Mouse (Mus musculus) intestine, embryonic 14.5 days (tissue): ENCODE measurements around the gene Borcs6. TPM values are rescaled to one million over a fixed set of nuclear protein-coding genes. Genes with fewer than 3 reads are reported as not detected.

Source experiments
- ATAC-seq: fragments of 200-750 bp; cut with Nextera tagmentation; replicated peaks from 2 replicates; pipeline ENCODE4 v1.8.0; 2017; ENCODE audit warnings: low read depth, moderate number of reproducible peaks, moderate TSS enrichment, moderate library complexity; ENCODE audit not compliant: low FRiP score, low TSS enrichment
- DNase-seq: peaks from one replicate; pipeline ENCODE4 v3.0.0-alpha.2; 2018; ENCODE audit warnings: low spot score
- H3K27ac ChIP-seq: fragments of 300-500 bp; sonication (generic); 2 replicates; pipeline ENCODE4 v1.5.1; 2014; ENCODE audit warnings: low read depth, mild to moderate bottlenecking, control low read depth
- H3K27me3 ChIP-seq: fragments of 300-500 bp; sonication (generic); replicated peaks from 2 replicates; pipeline ENCODE4 v1.6.1; 2014; ENCODE audit warnings: low read length, control low read depth; ENCODE audit not compliant: control insufficient read depth, insufficient read depth
- H3K36me3 ChIP-seq: fragments of 300-500 bp; sonication (generic); 2 replicates; pipeline ENCODE4 v1.6.1; 2014; ENCODE audit warnings: low read length, control low read depth; ENCODE audit not compliant: control insufficient read depth, insufficient read depth
- H3K4me1 ChIP-seq: fragments of 300-500 bp; sonication (generic); replicated peaks from 2 replicates; pipeline ENCODE4 v1.6.1; 2014; ENCODE audit warnings: low read length, control low read depth, mixed read lengths; ENCODE audit not compliant: control insufficient read depth, insufficient read depth
- H3K4me2 ChIP-seq: fragments of 300-500 bp; sonication (generic); 2 replicates; pipeline ENCODE4 v1.6.1; 2014; ENCODE audit warnings: low read length
- H3K4me3 ChIP-seq: fragments of 300-500 bp; sonication (generic); 2 replicates; pipeline ENCODE4 v1.5.1; 2014; ENCODE audit warnings: low read depth, low read length, control low read depth, mixed read lengths
- H3K9ac ChIP-seq: fragments of 300-500 bp; sonication (generic); 2 replicates; pipeline ENCODE4 v1.6.1; 2014; ENCODE audit warnings: mild to moderate bottlenecking, low read length
- H3K9me3 ChIP-seq: fragments of 300-500 bp; sonication (generic); 2 replicates; pipeline ENCODE4 v1.6.1; 2016; ENCODE audit warnings: low read length, control low read depth; ENCODE audit not compliant: control insufficient read depth
- WGBS: fragments of 180-500 bp; shearing (Covaris S2); extraction: QIAGEN DNeasy Blood & Tissue Kit; methylation state at CpG from one replicate; pipeline ENCODE4 v1.1.7; 2014; 5-methylcytosine and 5-hydroxymethylcytosine counted together
- polyA plus RNA-seq: library from polyadenylated mRNA; unstranded; fragments of >200 nt; fragmentation: Nextera tagmentation; extraction: Ambion mirVana; gene quantifications from 2 replicates; pipeline ENCODE4 v1.2.1, GENCODE M21; 2014

Borcs6 gene
- polyA plus RNA-seq, 1 experiment from 2014 or later: 8.8 TPM

DNA sequence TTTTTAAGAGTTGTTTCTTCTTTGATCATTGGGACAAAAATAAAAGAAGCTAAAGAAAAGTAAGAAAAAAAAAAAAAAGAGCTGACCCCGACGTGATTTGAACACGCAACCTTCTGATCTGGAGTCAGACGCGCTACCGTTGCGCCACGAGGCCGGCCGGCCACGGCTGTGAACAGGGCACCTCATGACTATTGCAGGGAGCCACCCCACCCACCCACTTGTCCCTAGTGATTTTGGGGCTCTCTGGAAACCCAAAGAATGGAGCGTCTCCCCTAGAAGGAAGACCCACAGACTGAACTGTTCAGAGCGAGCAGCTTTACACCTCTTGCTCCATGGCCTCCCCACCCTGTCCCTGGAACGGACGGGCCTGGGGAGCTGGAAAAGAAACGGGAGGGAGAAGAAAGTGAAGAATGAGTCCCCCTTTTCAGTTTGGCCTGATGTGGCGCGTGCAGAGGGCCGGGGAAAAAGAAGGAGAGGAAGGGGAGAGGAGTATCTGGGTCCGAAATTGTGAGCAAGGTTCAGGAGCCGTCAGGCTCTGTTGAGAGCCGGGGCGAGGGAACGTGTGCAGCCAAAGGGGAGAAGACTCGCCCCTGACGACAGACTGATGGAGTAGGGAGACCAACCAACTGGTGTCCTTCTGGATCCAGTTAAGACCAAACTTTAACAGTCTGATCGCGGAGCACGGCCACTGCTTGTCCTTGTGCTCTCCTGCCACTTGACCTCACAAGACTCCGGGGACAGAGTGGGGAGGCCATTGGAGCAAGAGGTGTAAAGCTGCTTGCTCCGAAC lies 4.1 kb downstream of the Borcs6 start:
- Histone ChIP-seq H3K36me3 (no peaks in the 10 kb centered on the region), H3K9me3 (no peaks in the 10 kb centered on the region), H3K27me3 (no peaks in the 10 kb centered on the region), H3K9ac (peak overlapping the region; percentile 67), H3K4me1 (peaks cover 17% of the 10 kb centered on the region), H3K4me3 (peak overlapping the region; percentile 93), H3K27ac (peak overlapping the region; percentile 73), H3K4me2 (peak overlapping the region; percentile 80)
- peak; percentile 99 for DNase-seq
- ATAC-seq: peak; percentile 47; the same call in 1 of the 2 replicates
- WGBS: under 1% methylated on average over 31 of the region's 31 CpGs

DNA sequence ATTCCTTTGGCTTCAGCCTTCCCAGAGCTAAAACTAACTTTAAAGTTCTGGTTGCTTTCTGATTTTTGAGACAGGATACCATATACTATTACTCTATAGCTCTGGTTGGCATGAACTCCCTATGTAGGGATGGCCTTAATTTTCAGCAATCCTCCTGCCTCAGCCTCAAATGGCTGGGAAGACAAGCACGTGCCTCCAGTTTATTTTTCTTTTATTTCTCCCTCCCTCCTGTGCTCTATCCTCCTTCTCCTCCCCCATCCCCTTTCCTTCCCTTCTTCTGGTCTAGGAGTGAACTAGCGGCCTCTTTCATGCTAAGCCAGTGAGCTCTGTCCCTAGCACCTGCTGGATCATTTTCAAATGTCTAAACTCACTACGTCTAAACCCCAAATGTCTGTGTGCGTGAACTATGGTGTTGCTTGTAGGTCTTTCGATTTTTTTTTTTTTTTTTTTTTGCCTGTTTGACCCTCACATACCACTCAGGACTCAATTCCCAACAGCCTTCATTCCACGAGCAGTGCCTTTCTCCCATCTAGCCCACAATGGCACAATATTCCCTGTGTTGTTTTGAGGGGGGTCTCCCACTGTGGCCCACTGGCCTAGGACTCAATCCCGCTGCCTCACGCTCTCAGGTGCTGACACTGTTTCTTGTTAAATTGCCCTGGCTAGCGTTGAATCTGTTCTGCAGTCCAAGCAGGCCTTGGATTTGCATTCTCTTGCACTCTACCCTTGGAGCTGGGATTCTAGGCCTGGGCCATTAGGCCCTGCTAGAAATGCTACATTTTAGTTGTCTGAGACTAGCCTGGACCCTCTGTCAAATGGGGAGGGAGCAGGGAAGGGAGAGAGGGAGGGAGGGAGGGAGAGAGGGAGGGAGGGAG lies 5.0 kb downstream of the Borcs6 start:
- H3K27ac ChIP-seq: peak overlapping the region; percentile 73; the same call in 1 of the 2 replicates
- peak overlapping the region; percentile 93 for H3K4me3 ChIP-seq
- peaks cover 15% of the 10 kb centered on the region for H3K4me1 ChIP-seq
- H3K27me3 ChIP-seq: no peaks in the 10 kb centered on the region
- peak overlapping the region; percentile 67 for H3K9ac ChIP-seq
- H3K4me2 ChIP-seq: peak overlapping the region; percentile 80
- ATAC-seq (no peak), DNase-seq (no peak)
- H3K36me3 ChIP-seq: no peaks in the 10 kb centered on the region
- 56% methylated on average over 9 of the region's 9 CpGs for WGBS
- no peaks in the 10 kb centered on the region for H3K9me3 ChIP-seq

DNA sequence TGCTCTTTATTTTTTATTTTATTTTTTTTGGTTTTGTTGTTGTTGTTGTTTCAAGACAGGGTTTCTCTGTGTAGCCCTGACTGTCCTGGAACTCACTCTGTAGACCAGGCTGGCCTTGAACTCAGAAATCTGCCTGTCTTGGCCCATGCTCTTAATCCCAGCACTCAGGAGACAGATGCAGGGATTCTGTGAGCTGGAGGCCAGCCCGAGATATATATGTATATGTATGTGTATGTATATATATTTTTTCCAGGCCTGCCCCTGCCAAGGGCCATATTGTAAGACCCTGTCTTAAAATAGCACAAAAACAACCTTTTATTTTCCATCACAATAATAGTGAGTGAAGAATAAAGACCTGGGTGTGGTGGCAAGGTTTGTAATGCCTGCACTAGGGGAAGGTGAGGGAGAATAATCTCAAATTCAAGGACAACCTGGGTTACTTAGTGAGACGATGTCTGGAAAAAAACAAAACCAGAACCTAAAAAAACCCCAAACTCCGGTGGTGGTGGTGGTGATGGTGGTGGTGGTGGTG lies 5.9 kb downstream of the Borcs6 start:
- no peak overlapping the region for H3K27ac ChIP-seq
- ATAC-seq (no peak), DNase-seq (no peak)
- no peaks in the 10 kb centered on the region for H3K9me3 ChIP-seq
- no peak overlapping the region for H3K9ac ChIP-seq
- no peak overlapping the region for H3K4me2 ChIP-seq
- H3K27me3 ChIP-seq: no peaks in the 10 kb centered on the region
- H3K4me1 ChIP-seq: peaks cover 15% of the 10 kb centered on the region
- WGBS: 57% methylated on average over 3 of the region's 3 CpGs
- H3K36me3 ChIP-seq: no peaks in the 10 kb centered on the region
- peak overlapping the region; percentile 28; the same call in 1 of the 2 replicates for H3K4me3 ChIP-seq

DNA sequence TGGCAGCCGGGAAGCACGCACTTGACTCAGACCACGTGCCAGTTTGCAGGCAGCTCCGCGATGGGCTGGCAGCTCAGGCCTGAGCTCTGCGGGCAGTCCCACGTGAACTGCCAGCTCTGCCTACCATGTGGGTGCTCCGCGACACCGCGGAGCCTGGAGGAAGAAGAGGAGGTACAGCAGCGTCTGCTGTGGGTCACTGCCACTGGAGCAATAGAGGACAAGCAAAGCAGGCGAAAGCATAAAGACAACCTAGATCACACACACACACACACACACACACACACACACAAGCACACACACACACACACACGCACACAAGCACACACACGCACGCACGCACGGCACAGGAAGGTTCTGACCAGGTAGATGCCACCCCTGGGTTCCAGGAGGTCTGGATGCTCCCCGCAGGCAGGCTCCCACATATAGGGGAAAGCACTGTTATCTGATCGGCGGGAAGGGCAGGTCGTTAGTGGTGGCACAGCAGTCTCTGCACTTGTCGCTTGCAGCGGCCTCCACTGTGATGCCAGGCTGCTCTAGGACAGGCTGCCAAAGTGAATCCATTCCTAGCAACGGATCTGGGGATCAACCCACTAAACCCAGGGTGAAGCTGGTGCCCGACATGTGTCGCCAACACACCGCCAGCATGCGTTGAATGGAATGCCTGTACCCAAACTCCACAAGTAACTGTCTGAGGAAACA lies 6.8 kb downstream of the Borcs6 start:
- ATAC-seq (no peak), DNase-seq (peak; percentile 64)
- Histone ChIP-seq H3K27ac (no peak overlapping the region), H3K4me2 (peak overlapping the region; percentile 64), H3K9me3 (no peaks in the 10 kb centered on the region), H3K36me3 (no peaks in the 10 kb centered on the region), H3K4me3 (peak overlapping the region; percentile 28), H3K9ac (peak overlapping the region; percentile 29; the same call in 1 of the 2 replicates), H3K4me1 (peaks cover 11% of the 10 kb centered on the region), H3K27me3 (no peaks in the 10 kb centered on the region)
- WGBS: 1% methylated on average over 29 of the region's 29 CpGs

DNA sequence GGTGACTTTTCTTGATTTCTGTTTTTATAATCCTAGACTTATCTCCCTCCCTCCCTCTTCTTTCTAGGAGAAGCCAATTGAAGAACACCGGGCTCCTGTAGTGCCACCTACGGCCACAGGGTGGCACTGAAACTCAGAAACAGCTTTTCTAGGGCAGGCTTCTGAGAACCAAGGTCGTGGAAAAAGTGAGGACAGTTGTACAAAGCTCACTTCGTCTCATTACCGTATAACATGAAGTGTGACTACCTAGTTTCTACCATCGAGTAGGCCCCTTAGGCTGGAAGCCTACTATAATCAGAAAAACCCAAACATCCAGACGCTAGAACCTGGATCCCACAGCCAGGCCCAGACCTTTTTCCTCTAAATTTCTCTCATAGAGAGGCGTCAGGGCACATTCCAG lies 7.4 kb downstream of the Borcs6 start:
- WGBS: 11% methylated on average over 8 of the region's 8 CpGs
- H3K27me3 ChIP-seq: no peaks in the 10 kb centered on the region
- no peak overlapping the region for H3K9ac ChIP-seq
- peaks cover 8% of the 10 kb centered on the region for H3K4me1 ChIP-seq
- H3K27ac ChIP-seq: no peak overlapping the region
- peak; percentile 94 for DNase-seq
- H3K9me3 ChIP-seq: no peaks in the 10 kb centered on the region
- ATAC-seq: no peak
- H3K4me2 ChIP-seq: peak overlapping the region; percentile 64
- H3K4me3 ChIP-seq: peak overlapping the region; percentile 28
- no peaks in the 10 kb centered on the region for H3K36me3 ChIP-seq

DNA sequence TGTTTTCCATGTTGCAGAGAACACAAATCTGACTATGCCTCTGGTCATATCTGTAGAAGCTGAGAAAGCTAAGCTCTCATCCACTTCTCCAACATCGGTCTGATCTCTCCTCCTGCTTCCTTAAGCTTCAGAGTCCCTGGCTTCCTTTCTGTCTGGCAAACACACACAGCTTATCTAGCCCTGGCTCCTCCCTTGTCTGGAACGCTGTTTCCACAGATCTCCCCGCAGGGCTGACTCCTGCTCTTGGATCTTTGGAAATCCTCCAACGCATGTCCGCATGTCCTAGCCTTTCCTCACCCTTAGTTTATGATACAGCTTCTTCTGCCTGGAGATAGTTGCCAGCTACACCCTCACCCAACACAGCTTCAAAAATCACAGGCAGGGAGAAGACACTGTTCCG lies 8.1 kb downstream of the Borcs6 start:
- H3K27ac ChIP-seq: no peak overlapping the region
- H3K9me3 ChIP-seq: no peaks in the 10 kb centered on the region
- 32% methylated on average over 6 of the region's 6 CpGs for WGBS
- H3K4me3 ChIP-seq: no peak overlapping the region
- H3K4me2 ChIP-seq: 0 out of 2 replicates have a peak overlapping the region, but pooled peaks have one; percentile 9
- no peak for ATAC-seq
- H3K4me1 ChIP-seq: peaks cover 13% of the 10 kb centered on the region
- DNase-seq: no peak
- no peaks in the 10 kb centered on the region for H3K36me3 ChIP-seq
- H3K9ac ChIP-seq: no peak overlapping the region
- H3K27me3 ChIP-seq: no peaks in the 10 kb centered on the region

DNA sequence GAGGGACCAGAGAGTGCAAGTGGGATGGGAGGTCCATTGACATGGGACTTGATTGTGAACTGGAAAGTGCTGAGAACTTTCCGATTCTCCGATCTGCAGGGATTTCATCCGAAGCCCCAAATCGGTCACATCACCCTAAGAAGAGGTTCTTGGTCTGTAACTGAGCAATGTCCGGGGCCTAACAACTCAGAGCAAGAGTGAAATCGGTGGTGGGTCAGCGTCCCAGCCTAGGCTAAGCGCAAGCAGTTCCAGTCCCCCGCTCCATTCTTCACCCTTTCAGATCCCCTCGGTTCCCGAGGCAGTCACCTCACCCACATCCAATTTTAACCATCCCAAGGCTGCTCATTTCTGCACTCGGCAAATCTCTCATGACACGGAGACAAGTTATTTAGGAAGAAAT lies 10.6 kb downstream of the Borcs6 start:
- WGBS: 1% methylated on average over 13 of the region's 13 CpGs
- Histone ChIP-seq H3K4me2 (peak overlapping the region; percentile 71), H3K36me3 (no peaks in the 10 kb centered on the region), H3K27ac (peak overlapping the region; percentile 91), H3K9me3 (no peaks in the 10 kb centered on the region), H3K4me1 (peaks cover 18% of the 10 kb centered on the region), H3K27me3 (no peaks in the 10 kb centered on the region), H3K9ac (peak overlapping the region; percentile 77), H3K4me3 (peak overlapping the region; percentile 71)
- DNase-seq (no peak), ATAC-seq (no peak)
